Mouse (Mus musculus) forebrain, postnatal 0 days (tissue): ENCODE measurements around the gene Ugt2a1. TPM values are rescaled to one million over a fixed set of nuclear protein-coding genes. Genes with fewer than 3 reads are reported as not detected.
"Not testable (repeated sequence)": the region's sequence is repeated elsewhere in the genome, so short reads cannot be mapped to it uniquely, and the experiment has no call there.

ENCODE experiments used
- ATAC-seq: fragments of 200-750 bp; cut with Nextera tagmentation; 2 replicates; pipeline ENCODE4 v1.8.0; 2017; ENCODE audit warnings: mild to moderate bottlenecking, moderate library complexity
- DNase-seq: peaks from one replicate; pipeline ENCODE4 v3.0.0-alpha.2; 2015
- H3K27ac ChIP-seq: fragments of 300-500 bp; sonication (generic); 2 replicates; pipeline ENCODE4 v1.5.1; 2014; ENCODE audit warnings: low read depth, mild to moderate bottlenecking, antibody characterized with exemption, low read length, moderate library complexity, mixed read lengths
- H3K27me3 ChIP-seq: fragments of 300-500 bp; sonication (generic); 2 replicates; pipeline ENCODE4 v1.6.1; 2014; ENCODE audit warnings: mild to moderate bottlenecking, low read length, mixed read lengths; ENCODE audit not compliant: insufficient read depth
- H3K36me3 ChIP-seq: fragments of 300-500 bp; sonication (generic); 2 replicates; pipeline ENCODE4 v1.6.1; 2014; ENCODE audit warnings: mild to moderate bottlenecking, moderate library complexity; ENCODE audit not compliant: insufficient read depth
- H3K4me1 ChIP-seq: fragments of 300-500 bp; sonication (generic); 2 replicates; pipeline ENCODE4 v1.6.1; 2014; ENCODE audit warnings: antibody characterized with exemption; ENCODE audit not compliant: insufficient read depth
- H3K4me2 ChIP-seq: fragments of 300-500 bp; sonication (generic); 2 replicates; pipeline ENCODE4 v1.6.1; 2014; ENCODE audit warnings: low read depth, mild to moderate bottlenecking, moderate library complexity
- H3K4me3 ChIP-seq: fragments of 300-500 bp; sonication (generic); 2 replicates; pipeline ENCODE4 v1.5.1; 2014; ENCODE audit warnings: low read depth, low read length, mixed read lengths
- H3K9ac ChIP-seq: fragments of 300-500 bp; sonication (generic); 2 replicates; pipeline ENCODE4 v1.6.1; 2014; ENCODE audit warnings: mild to moderate bottlenecking
- H3K9me3 ChIP-seq: fragments of 300-500 bp; sonication (generic); 2 replicates; pipeline ENCODE4 v1.6.1; 2016; ENCODE audit warnings: low read length
- CTCF ChIP-seq: sonication (generic); IDR thresholded peaks from 2 replicates; pipeline ENCODE4 v1.5.1; 2016; ENCODE audit warnings: antibody characterized with exemption, control low read depth, low read depth
- WGBS: fragments of 180-500 bp; shearing (Covaris S2); extraction: QIAGEN DNeasy Blood & Tissue Kit; methylation state at CpG from one replicate; pipeline ENCODE4 v1.1.7; 2014; 5-methylcytosine and 5-hydroxymethylcytosine counted together
- polyA plus RNA-seq: library from polyadenylated mRNA; unstranded; fragments of >200 nt; fragmentation: Nextera tagmentation; extraction: Ambion mirVana; gene quantifications from 2 replicates; pipeline ENCODE4 v1.2.1, GENCODE M21; 2015
- total RNA-seq: library from RNA; depleted of rRNA; stranded (reverse); fragments of >200 nt; gene quantifications from 2 replicates; pipeline ENCODE4 v1.2.3, GENCODE M21; 2014

The Ugt2a1 gene
- total and polyA plus RNA-seq, 2 experiments from 2014 or later = not detected

DNA sequence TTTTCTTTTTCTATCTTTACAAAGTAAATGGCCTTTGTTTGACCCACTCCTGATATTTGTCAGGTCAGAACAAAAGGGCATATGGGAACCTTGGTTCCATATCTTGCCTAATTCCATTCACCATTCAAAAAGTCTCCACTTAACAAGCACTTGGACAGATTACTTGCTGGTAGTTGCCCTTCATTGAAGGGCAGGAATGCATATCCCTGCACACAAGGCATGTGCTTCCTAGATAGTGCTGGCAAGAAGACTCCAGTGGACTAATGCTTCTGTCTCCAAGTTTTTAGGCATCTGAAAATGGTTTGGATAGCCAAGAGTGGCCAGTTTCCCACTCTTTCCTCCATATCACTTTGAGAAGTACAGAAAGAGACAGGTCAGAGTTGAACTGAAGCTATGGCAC, 8.7 kb upstream of the Ugt2a1 start:
- H3K27ac ChIP-seq = no peak overlapping the region
- DNase-seq (no peak), ATAC-seq (no peak)
- H3K4me2 ChIP-seq = no peak overlapping the region
- TF ChIP-seq CTCF = no peak
- no peak overlapping the region for H3K4me3 ChIP-seq
- no peaks in the 10 kb centered on the region for H3K4me1 ChIP-seq
- H3K36me3 ChIP-seq = no peaks in the 10 kb centered on the region
- no peaks in the 10 kb centered on the region for H3K9me3 ChIP-seq
- H3K27me3 ChIP-seq = no peaks in the 10 kb centered on the region
- no peak overlapping the region for H3K9ac ChIP-seq

DNA sequence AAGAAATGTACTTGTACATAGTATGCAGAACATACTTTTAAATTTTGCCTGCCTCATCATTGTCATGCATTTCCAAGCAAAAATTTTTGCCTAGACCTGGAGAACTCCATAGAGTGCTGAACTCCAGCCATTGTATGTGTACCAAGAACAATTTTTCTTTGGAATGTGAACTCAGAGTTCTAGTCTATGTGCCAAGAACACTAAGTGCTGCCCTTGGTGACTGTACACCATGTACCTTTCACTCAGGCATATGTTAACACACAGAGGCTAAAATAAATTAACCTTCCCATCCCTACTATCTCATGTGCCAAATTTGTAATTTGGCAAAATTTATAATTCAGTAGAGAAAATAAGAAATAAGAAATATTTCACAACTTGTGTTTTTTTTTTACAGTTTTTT, 8.3 kb upstream of the Ugt2a1 start:
- Histone ChIP-seq H3K27me3 (no peaks in the 10 kb centered on the region), H3K36me3 (no peaks in the 10 kb centered on the region), H3K4me3 (no peak overlapping the region), H3K27ac (no peak overlapping the region), H3K4me2 (no peak overlapping the region), H3K4me1 (no peaks in the 10 kb centered on the region), H3K9me3 (no peaks in the 10 kb centered on the region), H3K9ac (no peak overlapping the region)
- ATAC-seq = no peak
- DNase-seq = no peak
- no peak for TF ChIP-seq CTCF

- H3K9ac ChIP-seq, H3K9me3 ChIP-seq, H3K4me2 ChIP-seq, H3K27ac ChIP-seq, DNase-seq, H3K27me3 ChIP-seq, H3K4me1 ChIP-seq, H3K4me3 ChIP-seq, H3K36me3 ChIP-seq, ATAC-seq: not testable (repeated sequence)
- WGBS = 89% methylated on average over 1 of the region's 1 CpGs
These were observed 4.0 kb downstream of the Ugt2a1 start, which contains the start of gene Gm43638 for GRCm38 (mm10) chr5:87486706-87487105. Gene Gm43638, minus strand, starts transcription at chr5:87486806.

- H3K27me3 ChIP-seq = no peaks in the 10 kb centered on the region
- H3K4me2 ChIP-seq = no peak within 1 kb of the TSS
- H3K4me3 ChIP-seq = no peak within 1 kb of the TSS
- H3K27ac ChIP-seq = no peak within 1 kb of the TSS
- WGBS = 74% methylated on average over 5 of the region's 5 CpGs
- H3K36me3 ChIP-seq = no peaks in the 10 kb centered on the region
- no peaks in the 10 kb centered on the region for H3K4me1 ChIP-seq
- no peak within 1 kb of the TSS for H3K9ac ChIP-seq
- DNase-seq = no peak
- no peak for ATAC-seq
- no peak for TF ChIP-seq CTCF
- no peaks in the 10 kb centered on the region for H3K9me3 ChIP-seq
These were observed 8.5 kb downstream of the Ugt2a1 start, which contains the start of gene Ugt2a2 for GRCm38 (mm10) chr5:87482160-87482559. Gene Ugt2a2, minus strand, starts transcription at chr5:87482260.

DNA sequence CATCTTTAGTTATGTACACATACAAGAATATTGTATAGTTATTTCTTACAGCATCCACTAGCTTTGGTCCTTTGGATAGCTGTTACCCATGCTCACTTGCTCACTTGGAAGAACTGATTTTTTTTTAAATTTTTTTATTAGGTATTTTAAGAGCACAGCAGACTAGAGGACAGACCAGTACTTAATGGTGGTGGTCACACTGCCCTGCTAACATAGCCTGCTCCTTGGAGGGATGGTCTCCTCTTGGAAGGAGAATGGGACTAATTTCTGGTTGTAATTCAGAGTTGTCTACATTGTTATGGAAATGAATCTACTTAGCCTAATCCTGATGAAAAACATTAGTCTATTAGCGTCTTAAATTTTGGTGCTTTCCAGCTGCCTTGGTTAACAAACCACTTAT, 31.9 kb downstream of the Ugt2a1 start:
- 2% methylated on average over 1 of the region's 1 CpGs for WGBS

DNA sequence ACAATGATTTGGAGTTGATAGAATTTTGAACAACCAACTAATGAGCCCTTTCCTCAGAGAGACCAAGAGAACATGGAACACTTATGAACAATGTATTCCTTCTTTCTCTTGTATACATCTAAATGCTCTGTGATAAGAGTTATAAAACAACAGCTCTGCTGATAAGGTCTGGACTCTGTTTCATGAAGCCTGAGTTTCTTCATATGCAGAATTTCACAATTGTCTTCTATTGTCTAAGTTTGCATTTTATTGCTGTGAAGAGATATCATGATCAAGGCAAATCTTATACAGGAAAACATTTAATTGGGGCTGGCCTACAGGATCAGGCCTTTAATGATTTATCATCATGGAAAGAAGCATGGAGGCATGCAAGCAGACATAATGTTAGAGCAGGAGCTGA, 33.0 kb downstream of the Ugt2a1 start:
- no peaks in the 10 kb centered on the region for H3K4me1 ChIP-seq
- DNase-seq (no peak), ATAC-seq (no peak)
- no peaks in the 10 kb centered on the region for H3K9me3 ChIP-seq
- no peaks in the 10 kb centered on the region for H3K36me3 ChIP-seq
- TF ChIP-seq CTCF = no peak
- H3K4me2 ChIP-seq = no peak overlapping the region
- no peak overlapping the region for H3K9ac ChIP-seq
- no peak overlapping the region for H3K27ac ChIP-seq
- no peak overlapping the region for H3K4me3 ChIP-seq
- no peaks in the 10 kb centered on the region for H3K27me3 ChIP-seq

More for the DNA sequence above, 31.9 kb downstream of the Ugt2a1 start:
- no peak overlapping the region for H3K9ac ChIP-seq
- H3K9me3 ChIP-seq = no peaks in the 10 kb centered on the region
- no peaks in the 10 kb centered on the region for H3K27me3 ChIP-seq
- ATAC-seq (no peak), DNase-seq (no peak)
- no peaks in the 10 kb centered on the region for H3K36me3 ChIP-seq
- H3K27ac ChIP-seq = no peak overlapping the region
- H3K4me3 ChIP-seq = no peak overlapping the region
- H3K4me1 ChIP-seq = no peaks in the 10 kb centered on the region
- H3K4me2 ChIP-seq = no peak overlapping the region
- no peak for TF ChIP-seq CTCF

DNA sequence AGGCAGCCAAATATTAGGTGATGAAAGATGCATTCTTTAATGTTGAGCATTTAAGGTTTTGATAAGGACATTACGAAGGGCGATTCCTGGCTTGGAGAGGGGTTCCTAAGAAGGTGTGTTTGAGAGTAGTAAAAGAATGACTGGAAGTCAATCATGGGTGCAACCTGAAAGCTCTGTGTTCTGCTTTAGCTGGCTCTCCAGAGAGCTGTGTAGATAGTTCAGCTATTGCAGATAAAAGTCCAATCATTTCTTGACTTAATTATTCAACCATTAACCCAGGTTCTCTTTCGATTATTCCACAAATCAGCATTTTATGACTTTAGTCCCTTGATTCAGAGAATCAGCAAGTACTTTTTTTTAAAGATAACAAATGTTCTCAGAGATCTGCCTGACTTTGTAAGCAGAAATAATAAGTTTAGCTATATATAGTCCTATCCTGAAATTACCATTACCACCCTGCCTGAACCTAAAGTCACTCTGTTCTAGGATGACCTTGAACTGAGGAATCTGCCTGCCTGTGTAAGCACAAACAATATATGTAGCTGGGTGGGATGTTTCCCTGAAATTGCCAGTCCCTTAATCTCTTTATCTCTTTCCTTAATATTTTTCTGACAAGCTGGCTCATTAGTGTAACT, 34.3 kb downstream of the Ugt2a1 start:
- 96% methylated on average over 3 of the region's 3 CpGs for WGBS
- no peak overlapping the region for H3K9ac ChIP-seq
- no peaks in the 10 kb centered on the region for H3K36me3 ChIP-seq
- ATAC-seq (no peak), DNase-seq (no peak)
- H3K9me3 ChIP-seq = no peaks in the 10 kb centered on the region
- H3K27me3 ChIP-seq = no peaks in the 10 kb centered on the region
- no peak overlapping the region for H3K4me3 ChIP-seq
- H3K4me2 ChIP-seq = no peak overlapping the region
- H3K4me1 ChIP-seq = no peaks in the 10 kb centered on the region
- H3K27ac ChIP-seq = no peak overlapping the region
- TF ChIP-seq CTCF = no peak

- Histone ChIP-seq H3K4me2 (no peak overlapping the region), H3K4me3 (no peak overlapping the region), H3K27ac (no peak overlapping the region), H3K4me1 (no peaks in the 10 kb centered on the region), H3K27me3 (no peaks in the 10 kb centered on the region), H3K9ac (no peak overlapping the region), H3K36me3 (no peaks in the 10 kb centered on the region), H3K9me3 (no peaks in the 10 kb centered on the region)
- TF ChIP-seq CTCF = no peak
- ATAC-seq (no peak), DNase-seq (no peak)
These were observed 35.2 kb downstream of the Ugt2a1 start for GRCm38 (mm10) chr5:87455519-87455918.

- not testable (repeated sequence) for DNase-seq, ATAC-seq, H3K9ac ChIP-seq, H3K4me2 ChIP-seq, H3K27ac ChIP-seq, H3K36me3 ChIP-seq, H3K4me1 ChIP-seq, H3K27me3 ChIP-seq, H3K9me3 ChIP-seq, H3K4me3 ChIP-seq
- 81% methylated on average over 4 of the region's 5 CpGs for WGBS
These were observed 38.2 kb downstream of the Ugt2a1 start for GRCm38 (mm10) chr5:87452514-87452913.
